Comparison of ENCODE assay signal across 8 mouse cellular contexts in the genomic region with DNA sequence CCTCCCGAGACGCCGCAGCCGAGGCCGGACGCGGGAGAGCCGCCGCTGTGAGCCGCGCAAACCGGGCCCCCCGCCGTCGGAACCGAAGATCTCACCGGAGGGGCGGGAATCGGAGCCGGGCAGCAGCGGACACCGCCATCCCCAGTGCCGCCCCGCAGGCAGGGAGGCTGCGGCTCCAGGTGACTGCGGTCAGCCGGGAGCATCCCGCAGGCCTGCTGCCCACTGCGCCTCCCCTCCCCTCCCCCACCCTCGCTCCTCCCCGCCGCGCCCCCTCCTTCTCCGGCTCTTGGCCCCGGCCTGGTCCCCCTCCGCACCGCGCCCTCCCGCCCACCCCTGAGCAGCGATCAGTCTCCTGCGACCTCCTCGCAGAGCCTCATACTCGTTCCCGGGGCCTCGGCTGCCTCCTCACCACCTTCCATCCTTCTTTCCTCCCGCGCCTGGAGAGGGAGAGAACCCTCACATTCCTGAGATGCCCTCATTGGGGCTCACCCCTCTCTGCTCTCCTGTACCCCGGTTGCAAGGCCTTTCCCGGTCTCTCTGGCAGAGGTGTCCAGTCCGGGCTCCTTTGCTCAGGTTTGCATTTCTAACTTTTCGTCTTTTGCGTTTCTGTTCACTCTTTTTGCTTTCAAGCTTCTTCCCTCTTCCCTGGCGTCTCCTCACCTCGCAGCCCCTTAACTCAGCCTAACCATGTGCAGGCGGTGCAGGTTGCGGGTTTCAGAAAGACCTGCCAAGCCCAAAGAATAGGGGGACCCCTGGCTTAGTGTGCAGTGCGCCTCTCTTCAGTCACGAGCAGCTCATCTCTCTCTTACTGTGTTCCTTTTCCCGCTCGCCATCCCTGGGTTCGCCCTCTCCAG. TPM values are rescaled to one million over a fixed set of nuclear protein-coding genes. Genes with fewer than 3 reads are reported as not detected.
DNase-seq lines count a peak whose midpoint lies in the region; ATAC-seq and TF ChIP-seq lines count a peak whose summit lies in the region.

No protein-coding gene starts in this region.

- DNase-seq in testis, postnatal 10 days (ENCODE audit: low spot score): no peak
- peak; percentile 44 to 77 for DNase-seq in spleen, postnatal 4 days (ENCODE audit: low spot score in 2 of 2)
- DNase-seq in layer of hippocampus, adult 9-10 months (ENCODE audit: low spot score): no peak

- H3K36me3 ChIP-seq in testis, adult 2 months (ENCODE audit: control insufficient read depth, insufficient read depth, low read length): no peaks in the 10 kb centered on the region
- no peaks in the 10 kb centered on the region for H3K36me3 ChIP-seq in forebrain, embryonic 13.5 days (ENCODE audit: poor library complexity, severe bottlenecking)
- H3K36me3 ChIP-seq in kidney, embryonic 14.5 days (ENCODE audit: control insufficient read depth, insufficient read depth, low read length): no peaks in the 10 kb centered on the region

- H3K27me3 ChIP-seq in testis, adult 2 months (ENCODE audit: control insufficient read depth, insufficient read depth, low read length): no peaks in the 10 kb centered on the region
- no peaks in the 10 kb centered on the region for H3K27me3 ChIP-seq in forebrain, embryonic 13.5 days
- H3K27me3 ChIP-seq in kidney, embryonic 14.5 days (ENCODE audit: control insufficient read depth, insufficient read depth, low read length): no peaks in the 10 kb centered on the region

- H3K27ac ChIP-seq in testis, adult 2 months (ENCODE audit: control insufficient read depth, insufficient read depth, low read depth, low read length): peak overlapping the region; percentile 86
- H3K27ac ChIP-seq in bone marrow macrophage, adult 2 months (ENCODE audit: insufficient read depth, low read depth, low read length): peak overlapping the region; percentile 92
- H3K27ac ChIP-seq in forebrain, embryonic 13.5 days: peak overlapping the region; percentile 90
- peak overlapping the region; percentile 94 for H3K27ac ChIP-seq in kidney, embryonic 14.5 days (ENCODE audit: low read depth, low read length)

- no peaks in the 10 kb centered on the region for H3K9me3 ChIP-seq in forebrain, embryonic 13.5 days (replicated peaks)
- H3K9me3 ChIP-seq in kidney, embryonic 14.5 days (ENCODE audit: control insufficient read depth, low read length): no peaks in the 10 kb centered on the region

- peaks cover 5% of the 10 kb centered on the region for H3K4me1 ChIP-seq in testis, adult 2 months (ENCODE audit: control insufficient read depth, insufficient read depth, low read length)
- H3K4me1 ChIP-seq in bone marrow macrophage, adult 2 months (ENCODE audit: control insufficient read depth, insufficient read depth, low read length): peaks cover 36% of the 10 kb centered on the region
- H3K4me1 ChIP-seq in forebrain, embryonic 13.5 days: peaks cover 26% of the 10 kb centered on the region
- H3K4me1 ChIP-seq in kidney, embryonic 14.5 days (ENCODE audit: control insufficient read depth, insufficient read depth, low read length): peaks cover 12% of the 10 kb centered on the region

- H3K9ac ChIP-seq in forebrain, embryonic 13.5 days: peak overlapping the region; percentile 96
- H3K9ac ChIP-seq in kidney, embryonic 14.5 days (ENCODE audit: low read depth, low read length): peak overlapping the region; percentile 94

- no peak for TF ChIP-seq CTCF in testis, adult 2 months (IDR thresholded peaks at IDR 0.05; ENCODE audit: control insufficient read depth, insufficient read depth, insufficient replicate concordance, low read depth, low read length)
- no peak for TF ChIP-seq CTCF in bone marrow macrophage, adult 2 months (IDR thresholded peaks at IDR 0.05; ENCODE audit: low read depth, low read length)

- TF ChIP-seq POLR2A in testis, adult 2 months (IDR thresholded peaks at IDR 0.05; ENCODE audit: control insufficient read depth, low read depth, low read length): no peak; the same call in 1 of the 2 replicates
- no peak for TF ChIP-seq POLR2A in bone marrow macrophage, adult 2 months (IDR thresholded peaks at IDR 0.05; ENCODE audit: borderline replicate concordance, low read depth, low read length)

- ATAC-seq in forebrain, embryonic 13.5 days: peak; percentile 67
- peak; percentile 75 for ATAC-seq in kidney, embryonic 14.5 days (ENCODE audit: low FRiP score, low TSS enrichment)
- peak; percentile 6 for ATAC-seq in megakaryocyte progenitor cell, adult 5-6 weeks (replicated peaks; ENCODE audit: poor library complexity)

- peak overlapping the region; percentile 92 for H3K4me2 ChIP-seq in forebrain, embryonic 13.5 days
- H3K4me2 ChIP-seq in kidney, embryonic 14.5 days (replicated peaks; ENCODE audit: low read depth, low read length): peak overlapping the region; percentile 82

- under 1% methylated on average over 40 of the region's 61 CpGs for WGBS in forebrain, embryonic 13.5 days
- under 1% methylated on average over 42 of the region's 61 CpGs for whole genome bisulfite sequencing in kidney, embryonic 14.5 days

- H3K4me3 ChIP-seq in testis, adult 2 months (ENCODE audit: control insufficient read depth, low read depth, low read length): peak overlapping the region; percentile 89
- peak overlapping the region; percentile 74 for H3K4me3 ChIP-seq in bone marrow macrophage, adult 2 months (ENCODE audit: insufficient read depth, low read length)
- H3K4me3 ChIP-seq in forebrain, embryonic 13.5 days: peak overlapping the region; percentile 95
- peak overlapping the region; percentile 93 for H3K4me3 ChIP-seq in kidney, embryonic 14.5 days (ENCODE audit: low read length)

RNA-seq across cellular contexts. Expression of a gene that starts 0.6 kb away (rescaled TPM):
- polyA plus RNA-seq in testis, adult 2 months (2012; rRNA removed): 12.6 and 14.9 TPM in 2 replicates
- polyA plus RNA-seq in bone marrow macrophage, adult 2 months (2012; ENCODE audit: insufficient read depth, insufficient read length, missing spikeins): 36.2 and 43.3 TPM in 2 replicates
- 78.0 and 84.3 TPM in 2 replicates for polyA plus RNA-seq in forebrain, embryonic 13.5 days (2015; fragmentation: Nextera tagmentation; extraction: Ambion mirVana)
- polyA plus RNA-seq in kidney, embryonic 14.5 days (2014; fragmentation: Nextera tagmentation; extraction: Ambion mirVana): 76.9 and 82.0 TPM in 2 replicates
- total RNA-seq in megakaryocyte progenitor cell, adult 5-6 weeks (2015): 12.8 and 18.9 TPM in 2 replicates
- total RNA-seq in megakaryocyte progenitor cell, adult 5-6 weeks (2017): 20.7 and 24.9 TPM in 2 replicates

RNA-seq across cellular contexts. Expression of a gene that starts 49.0 kb away (rescaled TPM):
- 8.4 and 14.7 TPM in 2 replicates for polyA plus RNA-seq in testis, adult 2 months (2012; rRNA removed)
- 9.7 and 16.5 TPM in 2 replicates for polyA plus RNA-seq in bone marrow macrophage, adult 2 months (2012; ENCODE audit: insufficient read depth, insufficient read length, missing spikeins)
- 54.1 and 58.8 TPM in 2 replicates for polyA plus RNA-seq in forebrain, embryonic 13.5 days (2015; fragmentation: Nextera tagmentation; extraction: Ambion mirVana)
- 75.4 and 78.4 TPM in 2 replicates for polyA plus RNA-seq in kidney, embryonic 14.5 days (2014; fragmentation: Nextera tagmentation; extraction: Ambion mirVana)
- total RNA-seq in megakaryocyte progenitor cell, adult 5-6 weeks (2015): 11.0 and 14.9 TPM in 2 replicates
- total RNA-seq in megakaryocyte progenitor cell, adult 5-6 weeks (2017): 11.6 and 13.8 TPM in 2 replicates

Comparison
In these comparisons a context has a peak if more than half of its experiments do, and no peak if none do; other contexts are left out.
1. DNase-seq: peak in spleen, postnatal 4 days (2 of 2); none in testis, postnatal 10 days (single experiment) and layer of hippocampus, adult 9-10 months (single experiment).
2. ATAC-seq: peak in every context shown above with its lines; median percentile 75 in kidney, embryonic 14.5 days; 67 in forebrain, embryonic 13.5 days; 6 in megakaryocyte progenitor cell, adult 5-6 weeks.
3. Peak in every context shown above with its lines, with median percentiles within 50 percentile points of each other: H3K27ac ChIP-seq and H3K4me3 ChIP-seq.